Mouse (Mus musculus) monocyte, adult 5-6 weeks (primary cell): ENCODE data around the gene Ydjc. TPM values are rescaled to one million over a fixed set of nuclear protein-coding genes. Genes with fewer than 3 reads are reported as not detected.
A peak's percentile ranks its signal among the peaks of the same experiment; 100 is the strongest.

ENCODE experiments used
- ATAC-seq: fragments of 153-309, 156-312 bp; replicated peaks from 2 replicates; pipeline ENCODE4 v1.8.0; 2017; ENCODE audit warnings: mild to moderate bottlenecking; ENCODE audit not compliant: low TSS enrichment, insufficient number of reproducible peaks, severe bottlenecking, poor library complexity, low FRiP score
- total RNA-seq: library from RNA; stranded (forward); fragments of 200-1000, 200-491, 200-594 nt; gene quantifications from 3 replicates; pipeline ENCODE4 v1.2.3, GENCODE M21; 2017

Ydjc gene
- total RNA-seq, 1 experiment from 2014 or later: 1.5 TPM

- no peak for ATAC-seq
Observed at GRCm38 (mm10) chr16:17204990-17205389, 60.6 kb downstream of the Ydjc start.

- ATAC-seq: peak; percentile 34
Observed at GRCm38 (mm10) chr16:17208389-17209361, 64.3 kb downstream of the Ydjc start, which contains the start of gene Rimbp3. Gene Rimbp3, plus strand, starts transcription at chr16:17208603.

- ATAC-seq: no peak
Observed at GRCm38 (mm10) chr16:17209404-17209960, 65.1 kb downstream of the Ydjc start.

Other genes starting within 250 kb of the Ydjc start
- gene Ppm1f, start 248.2 kb upstream of the Ydjc start, total RNA-seq: 4.3 to 10.6 TPM (median 6.3 TPM) in 3 replicates
- gene Mapk1, start 161.2 kb upstream of the Ydjc start, total RNA-seq: 110 to 148 TPM (median 121 TPM) in 3 replicates
- 1.1 to 10.3 TPM (median 3.9 TPM) in 3 replicates for gene Ypel1, start 74.9 kb upstream of the Ydjc start, total RNA-seq
- 116 to 187 TPM (median 132 TPM) in 3 replicates for gene Ppil2, start 33.4 kb upstream of the Ydjc start, total RNA-seq
- 0.53 to 2.7 TPM (median 1.5 TPM) in 3 replicates for gene 2610318N02Rik, start 19.5 kb upstream of the Ydjc start, total RNA-seq
- gene Sdf2l1, start 12.2 kb upstream of the Ydjc start, total RNA-seq: 39.0 to 54.2 TPM (median 52.4 TPM) in 3 replicates
- 0.19 to 0.53 TPM in 2 of 3 replicates, not detected in the other for gene Ccdc116, start 2.6 kb downstream of the Ydjc start, total RNA-seq
- gene Ube2l3, start 58.0 kb downstream of the Ydjc start, total RNA-seq: 72.4 to 90.6 TPM (median 82.3 TPM) in 3 replicates
- 0.10 to 0.19 TPM in 2 of 3 replicates, not detected in the other for gene Rimbp3, start 64.0 kb downstream of the Ydjc start, total RNA-seq
- 2.3 to 8.0 TPM (median 7.2 TPM) in 3 replicates for gene Hic2, start 89.0 kb downstream of the Ydjc start, total RNA-seq
- 5.1 to 12.9 TPM (median 8.6 TPM) in 3 replicates for gene Tmem191c, start 131.5 kb downstream of the Ydjc start, total RNA-seq
- 0.19 TPM in 1 of 3 replicates, not detected in the others for gene Serpind1, start 186.8 kb downstream of the Ydjc start, total RNA-seq